Mouse (Mus musculus): ENCODE results near the gene Xrcc1. TPM values are rescaled to one million over a fixed set of nuclear protein-coding genes. Genes with fewer than 3 reads are reported as not detected.

Xrcc1 gene
- polyA plus RNA-seq, 1 experiment from 2014 or later = 69.8 TPM

DNA sequence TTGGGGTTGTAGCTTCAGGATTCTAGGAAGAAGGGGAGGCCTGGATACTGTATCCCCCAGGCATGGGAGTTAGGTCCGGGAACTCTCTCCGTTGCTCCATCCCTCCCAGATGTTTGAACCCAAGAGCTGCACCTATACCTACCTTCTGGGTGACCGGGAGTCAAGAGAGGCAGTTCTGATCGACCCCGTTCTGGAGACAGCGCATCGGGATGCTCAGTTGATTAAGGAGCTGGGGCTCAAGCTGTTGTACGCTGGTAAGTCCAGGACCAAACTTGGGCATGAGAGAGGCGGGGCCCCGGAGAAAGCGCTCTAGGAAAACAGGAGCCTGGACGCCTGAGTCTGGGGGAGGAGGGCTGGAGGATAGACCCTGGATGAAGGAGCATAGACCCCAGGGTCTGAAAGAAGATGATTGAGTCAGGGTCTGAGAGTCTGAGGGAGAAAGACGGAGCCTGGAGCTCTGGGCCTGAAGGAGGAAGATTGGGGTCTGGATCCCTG is 48.3 kb downstream of the Xrcc1 start:
- Histone ChIP-seq H3K9me3 (replicated peaks; ENCODE audit: control insufficient read depth, low read length) (no peaks in the 10 kb centered on the region), H3K36me3 (ENCODE audit: control insufficient read depth, insufficient read depth, low read length) (no peaks in the 10 kb centered on the region), H3K4me3 (ENCODE audit: low read depth, low read length) (peak overlapping the region; percentile 70), H3K27me3 (ENCODE audit: control insufficient read depth, insufficient read depth, low read length) (peaks cover 18% of the 10 kb centered on the region), H3K4me2 (peak overlapping the region; percentile 85), H3K4me1 (ENCODE audit: control insufficient read depth, insufficient read depth, low read length) (peaks cover 3% of the 10 kb centered on the region; the same call in 1 of the 2 replicates), H3K27ac (ENCODE audit: low read depth, low read length) (no peak overlapping the region), H3K9ac (ENCODE audit: low read depth, low read length) (peak overlapping the region; percentile 73)
- WGBS (ENCODE audit: insufficient replicate concordance) = 4% methylated on average over 13 of the region's 13 CpGs
- ATAC-seq (replicated peaks; ENCODE audit: insufficient number of reproducible peaks, low FRiP score, low TSS enrichment) = no peak

DNA sequence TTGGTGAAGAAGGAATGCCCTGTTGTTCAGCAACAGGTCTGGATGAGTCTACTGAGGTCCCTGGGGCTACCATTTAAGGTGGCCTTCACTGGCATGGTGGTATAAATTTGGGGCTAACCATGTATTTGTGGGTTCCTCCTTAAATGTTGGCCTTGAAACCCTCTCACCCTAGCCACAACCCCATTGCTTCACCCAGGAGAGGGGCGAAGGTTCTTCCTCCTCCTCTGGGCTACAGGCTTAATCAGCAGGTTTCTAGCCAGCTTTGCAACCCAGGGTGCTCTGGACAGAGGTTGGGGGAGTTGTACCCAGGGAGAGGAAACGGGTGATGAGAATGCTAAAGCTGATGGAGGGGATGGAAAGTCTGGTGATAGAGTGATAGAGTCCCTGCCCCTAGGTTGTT is 49.4 kb downstream of the Xrcc1 start:
- H3K9ac ChIP-seq (ENCODE audit: low read depth, low read length) = no peak overlapping the region
- peaks cover 18% of the 10 kb centered on the region for H3K27me3 ChIP-seq (ENCODE audit: control insufficient read depth, insufficient read depth, low read length)
- H3K4me3 ChIP-seq (ENCODE audit: low read depth, low read length) = no peak overlapping the region
- no peak overlapping the region for H3K4me2 ChIP-seq
- H3K27ac ChIP-seq (ENCODE audit: low read depth, low read length) = no peak overlapping the region
- 50% methylated on average over 2 of the region's 2 CpGs for WGBS (ENCODE audit: insufficient replicate concordance)
- H3K4me1 ChIP-seq (ENCODE audit: control insufficient read depth, insufficient read depth, low read length) = peaks cover 3% of the 10 kb centered on the region; the same call in 1 of the 2 replicates
- ATAC-seq (replicated peaks; ENCODE audit: insufficient number of reproducible peaks, low FRiP score, low TSS enrichment) = no peak
- H3K9me3 ChIP-seq (replicated peaks; ENCODE audit: control insufficient read depth, low read length) = no peaks in the 10 kb centered on the region
- no peaks in the 10 kb centered on the region for H3K36me3 ChIP-seq (ENCODE audit: control insufficient read depth, insufficient read depth, low read length)

DNA sequence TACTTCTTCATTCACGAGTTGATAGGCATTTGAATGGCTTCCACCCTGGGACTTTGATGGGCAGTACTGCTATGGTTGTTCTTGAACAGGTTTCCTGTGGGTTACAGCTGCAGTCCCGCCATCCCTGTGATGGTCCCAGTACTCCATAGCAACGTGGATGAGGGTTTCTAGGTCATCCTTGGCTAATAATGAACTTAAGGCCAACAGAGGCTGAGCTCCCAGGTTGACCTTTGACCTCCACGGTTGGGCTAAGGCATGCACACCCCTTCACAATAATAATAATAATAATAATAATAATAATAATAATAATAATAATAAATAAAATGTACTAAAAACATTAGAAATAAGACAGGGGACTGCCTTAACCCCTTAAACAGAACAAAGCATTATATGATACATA is 52.0 kb downstream of the Xrcc1 start:
- Histone ChIP-seq H3K9me3 (replicated peaks; ENCODE audit: control insufficient read depth, low read length) (no peaks in the 10 kb centered on the region), H3K4me1 (ENCODE audit: control insufficient read depth, insufficient read depth, low read length) (peaks cover 3% of the 10 kb centered on the region; the same call in 1 of the 2 replicates), H3K36me3 (ENCODE audit: control insufficient read depth, insufficient read depth, low read length) (no peaks in the 10 kb centered on the region), H3K27me3 (ENCODE audit: control insufficient read depth, insufficient read depth, low read length) (peaks cover 18% of the 10 kb centered on the region), H3K4me2 (no peak overlapping the region), H3K4me3 (ENCODE audit: low read depth, low read length) (no peak overlapping the region), H3K27ac (ENCODE audit: low read depth, low read length) (no peak overlapping the region), H3K9ac (ENCODE audit: low read depth, low read length) (no peak overlapping the region)
- 65% methylated on average over 4 of the region's 4 CpGs for WGBS (ENCODE audit: insufficient replicate concordance)
- no peak for ATAC-seq (replicated peaks; ENCODE audit: insufficient number of reproducible peaks, low FRiP score, low TSS enrichment)

DNA sequence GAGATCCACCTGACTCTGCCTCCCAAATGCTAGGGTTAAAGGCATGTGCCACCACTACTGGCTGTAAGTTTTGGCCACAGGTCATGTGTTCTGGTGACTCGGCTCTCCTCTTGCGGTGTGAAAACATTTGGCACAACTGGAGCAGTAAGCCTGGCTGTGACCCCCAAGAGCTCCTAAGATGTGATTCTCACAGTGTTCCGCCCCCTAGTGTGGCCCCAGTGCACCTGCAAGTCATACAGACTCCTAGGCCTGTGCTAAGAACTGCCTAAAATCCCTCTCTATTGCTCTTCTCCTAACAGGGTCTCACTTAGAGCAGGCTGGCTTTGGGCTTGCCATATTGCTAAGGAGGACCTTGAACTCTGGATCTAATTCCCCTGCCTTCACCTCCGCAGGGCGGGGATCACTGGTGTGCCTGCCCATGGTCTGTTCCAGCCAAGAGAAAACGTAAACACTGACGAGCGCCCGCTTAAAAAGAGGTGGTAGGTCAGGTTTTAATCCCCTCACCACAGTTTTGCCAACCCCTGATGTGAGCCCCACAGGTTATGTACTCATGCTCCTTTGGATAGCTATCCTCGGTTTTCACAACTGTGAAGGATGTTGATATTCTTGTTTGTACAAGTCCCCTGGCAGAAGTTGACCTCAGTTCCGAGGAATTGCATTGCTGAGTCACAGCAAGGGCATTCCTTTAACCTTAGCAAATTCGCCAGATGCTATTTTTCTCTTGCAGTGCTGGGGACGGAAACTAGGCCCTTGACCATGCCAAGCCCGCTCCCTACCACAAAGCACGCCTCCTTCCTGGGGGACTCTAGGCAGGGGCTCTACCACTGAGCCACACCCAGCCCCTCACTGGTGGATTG is 53.4 kb downstream of the Xrcc1 start:
- Histone ChIP-seq H3K9me3 (replicated peaks; ENCODE audit: control insufficient read depth, low read length) (no peaks in the 10 kb centered on the region), H3K36me3 (ENCODE audit: control insufficient read depth, insufficient read depth, low read length) (no peaks in the 10 kb centered on the region), H3K9ac (ENCODE audit: low read depth, low read length) (no peak overlapping the region), H3K4me1 (ENCODE audit: control insufficient read depth, insufficient read depth, low read length) (peaks cover 2% of the 10 kb centered on the region; the same call in 1 of the 2 replicates), H3K4me2 (no peak overlapping the region), H3K27me3 (ENCODE audit: control insufficient read depth, insufficient read depth, low read length) (peaks cover 15% of the 10 kb centered on the region), H3K4me3 (ENCODE audit: low read depth, low read length) (no peak overlapping the region), H3K27ac (ENCODE audit: low read depth, low read length) (no peak overlapping the region)
- ATAC-seq (replicated peaks; ENCODE audit: insufficient number of reproducible peaks, low FRiP score, low TSS enrichment) = no peak
- WGBS (ENCODE audit: insufficient replicate concordance) = 63% methylated on average over 15 of the region's 15 CpGs

DNA sequence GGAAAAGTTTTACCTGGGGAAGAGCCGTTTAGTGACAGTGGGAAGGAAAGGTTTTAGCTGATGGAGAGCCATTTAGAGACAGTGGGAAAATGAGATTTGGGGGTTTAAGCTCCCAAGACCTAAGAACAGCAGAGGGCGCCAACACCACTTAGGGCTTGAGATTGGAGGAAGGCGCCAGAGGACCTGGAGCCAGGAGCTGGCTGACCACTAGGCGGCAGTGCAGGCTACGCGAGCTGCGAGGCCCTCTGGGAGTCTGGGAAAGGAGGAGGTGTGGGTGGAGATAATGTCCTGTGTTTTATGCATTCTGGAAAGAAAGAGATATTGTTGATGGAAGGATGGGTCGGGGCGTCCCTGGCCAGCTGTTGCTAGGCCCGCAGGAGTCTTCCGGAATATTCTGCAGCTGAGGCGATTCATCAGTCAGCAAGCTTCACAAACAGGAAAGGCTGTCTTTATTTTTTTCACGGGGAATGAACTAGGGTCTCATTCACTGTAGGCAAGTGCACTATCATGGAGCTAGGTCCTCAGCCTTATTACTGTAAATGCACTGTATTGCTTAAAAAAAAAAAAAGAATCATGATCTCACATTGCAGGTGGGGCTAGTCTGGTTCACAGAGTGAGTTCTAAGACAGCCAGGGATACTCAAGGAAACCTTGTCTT is 55.0 kb downstream of the Xrcc1 start:
- no peaks in the 10 kb centered on the region for H3K27me3 ChIP-seq (ENCODE audit: control insufficient read depth, insufficient read depth, low read length)
- no peaks in the 10 kb centered on the region for H3K4me1 ChIP-seq (ENCODE audit: control insufficient read depth, insufficient read depth, low read length)
- H3K9ac ChIP-seq (ENCODE audit: low read depth, low read length) = no peak overlapping the region
- no peaks in the 10 kb centered on the region for H3K9me3 ChIP-seq (replicated peaks; ENCODE audit: control insufficient read depth, low read length)
- H3K27ac ChIP-seq (ENCODE audit: low read depth, low read length) = no peak overlapping the region
- H3K4me3 ChIP-seq (ENCODE audit: low read depth, low read length) = no peak overlapping the region
- H3K4me2 ChIP-seq = peak overlapping the region; percentile 50
- H3K36me3 ChIP-seq (ENCODE audit: control insufficient read depth, insufficient read depth, low read length) = no peaks in the 10 kb centered on the region
- ATAC-seq (replicated peaks; ENCODE audit: insufficient number of reproducible peaks, low FRiP score, low TSS enrichment) = peak; percentile 74
- WGBS (ENCODE audit: insufficient replicate concordance) = 6% methylated on average over 13 of the region's 13 CpGs

DNA sequence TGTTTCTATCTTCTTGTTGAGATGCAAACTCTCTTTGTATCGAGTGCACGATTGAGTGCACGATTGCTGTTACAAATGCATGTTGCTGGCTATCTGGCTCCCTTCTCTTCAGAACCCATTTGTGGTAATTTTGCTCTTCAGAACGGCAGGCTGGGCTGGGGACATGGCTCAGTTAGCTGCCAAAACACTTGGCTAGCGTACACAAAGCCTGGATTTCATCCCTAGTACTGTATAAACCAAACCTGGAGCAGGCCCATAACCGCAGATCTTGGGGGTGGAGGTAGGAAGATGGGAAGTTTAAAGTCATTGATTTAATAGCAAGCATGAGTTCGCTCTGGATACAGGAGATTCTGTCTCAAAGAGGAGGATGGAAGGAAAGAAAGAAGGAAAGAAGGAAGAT is 59.5 kb downstream of the Xrcc1 start:
- Histone ChIP-seq H3K9me3 (replicated peaks; ENCODE audit: control insufficient read depth, low read length) (no peaks in the 10 kb centered on the region), H3K27me3 (ENCODE audit: control insufficient read depth, insufficient read depth, low read length) (peaks cover 22% of the 10 kb centered on the region), H3K36me3 (ENCODE audit: control insufficient read depth, insufficient read depth, low read length) (no peaks in the 10 kb centered on the region), H3K4me3 (ENCODE audit: low read depth, low read length) (no peak overlapping the region), H3K4me1 (ENCODE audit: control insufficient read depth, insufficient read depth, low read length) (0 out of 2 replicates have a peak, but pooled peaks cover 4% of the 10 kb centered on the region), H3K27ac (ENCODE audit: low read depth, low read length) (no peak overlapping the region), H3K9ac (ENCODE audit: low read depth, low read length) (no peak overlapping the region), H3K4me2 (no peak overlapping the region)
- no peak for ATAC-seq (replicated peaks; ENCODE audit: insufficient number of reproducible peaks, low FRiP score, low TSS enrichment)
- 77% methylated on average over 7 of the region's 7 CpGs for WGBS (ENCODE audit: insufficient replicate concordance)

DNA sequence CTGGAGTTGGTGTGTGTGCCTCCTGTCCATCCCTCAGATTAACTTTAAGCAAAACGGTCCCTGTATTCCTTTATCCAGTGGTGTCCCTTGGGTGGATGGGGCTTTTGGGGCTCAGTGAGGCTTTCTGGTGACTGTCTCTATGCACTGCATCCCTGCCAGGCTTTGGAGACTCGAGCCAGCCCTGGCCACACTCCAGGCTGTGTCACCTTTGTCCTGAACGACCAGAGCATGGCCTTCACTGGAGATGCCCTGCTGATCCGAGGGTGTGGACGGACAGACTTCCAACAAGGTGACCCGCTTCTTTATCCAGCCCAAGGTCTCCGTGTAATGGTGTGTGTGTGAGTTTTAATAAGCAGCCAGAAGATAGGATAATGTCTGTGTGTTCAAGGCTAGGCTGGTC is 60.0 kb downstream of the Xrcc1 start:
- ATAC-seq (replicated peaks; ENCODE audit: insufficient number of reproducible peaks, low FRiP score, low TSS enrichment) = no peak
- peaks cover 27% of the 10 kb centered on the region for H3K27me3 ChIP-seq (ENCODE audit: control insufficient read depth, insufficient read depth, low read length)
- no peak overlapping the region for H3K4me3 ChIP-seq (ENCODE audit: low read depth, low read length)
- H3K36me3 ChIP-seq (ENCODE audit: control insufficient read depth, insufficient read depth, low read length) = no peaks in the 10 kb centered on the region
- H3K4me2 ChIP-seq = no peak overlapping the region
- peaks cover 8% of the 10 kb centered on the region; the same call in 1 of the 2 replicates for H3K4me1 ChIP-seq (ENCODE audit: control insufficient read depth, insufficient read depth, low read length)
- H3K9me3 ChIP-seq (replicated peaks; ENCODE audit: control insufficient read depth, low read length) = no peaks in the 10 kb centered on the region
- no peak overlapping the region for H3K9ac ChIP-seq (ENCODE audit: low read depth, low read length)
- 75% methylated on average over 7 of the region's 7 CpGs for WGBS (ENCODE audit: insufficient replicate concordance)
- no peak overlapping the region for H3K27ac ChIP-seq (ENCODE audit: low read depth, low read length)

DNA sequence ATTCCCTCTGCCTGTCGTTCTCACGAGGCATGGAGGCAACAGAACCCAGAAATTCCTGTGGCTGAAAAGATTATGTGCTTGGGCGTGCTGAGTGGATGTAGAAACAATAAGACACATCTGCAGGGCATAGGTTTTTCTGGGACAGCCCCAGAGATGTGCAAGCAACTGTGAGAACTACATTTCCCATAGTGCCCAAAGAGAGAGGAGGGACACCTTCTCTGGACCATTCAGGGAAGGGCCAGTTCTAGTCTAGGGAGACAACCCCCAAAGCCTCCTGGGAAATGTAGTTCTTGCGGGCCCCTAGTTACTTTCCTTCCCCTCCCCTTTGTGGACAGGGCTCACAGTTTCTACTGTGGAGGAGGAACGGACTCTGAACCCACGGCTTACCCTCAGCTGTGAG is 61.9 kb downstream of the Xrcc1 start:
- no peaks in the 10 kb centered on the region for H3K36me3 ChIP-seq (ENCODE audit: control insufficient read depth, insufficient read depth, low read length)
- peaks cover 45% of the 10 kb centered on the region for H3K27me3 ChIP-seq (ENCODE audit: control insufficient read depth, insufficient read depth, low read length)
- 0 out of 2 replicates have a peak, but pooled peaks have one; percentile 29 for ATAC-seq (replicated peaks; ENCODE audit: insufficient number of reproducible peaks, low FRiP score, low TSS enrichment)
- no peaks in the 10 kb centered on the region for H3K9me3 ChIP-seq (replicated peaks; ENCODE audit: control insufficient read depth, low read length)
- no peak overlapping the region for H3K27ac ChIP-seq (ENCODE audit: low read depth, low read length)
- no peak overlapping the region for H3K9ac ChIP-seq (ENCODE audit: low read depth, low read length)
- 42% methylated on average over 6 of the region's 6 CpGs for WGBS (ENCODE audit: insufficient replicate concordance)
- peaks cover 15% of the 10 kb centered on the region; the same call in 1 of the 2 replicates for H3K4me1 ChIP-seq (ENCODE audit: control insufficient read depth, insufficient read depth, low read length)
- H3K4me2 ChIP-seq = no peak overlapping the region
- no peak overlapping the region for H3K4me3 ChIP-seq (ENCODE audit: low read depth, low read length)
